Mouse (Mus musculus): Measurements from ENCODE around the gene Smgc. TPM values are rescaled to one million over a fixed set of nuclear protein-coding genes. Genes with fewer than 3 reads are reported as not detected.
"Not testable (repeated sequence)": the region's sequence is repeated elsewhere in the genome, so short reads cannot be mapped to it uniquely, and the experiment has no call there.

Smgc gene
- polyA plus RNA-seq (2015; fragmentation: Nextera tagmentation; extraction: Ambion mirVana) = not detected in 2 replicates

DNA sequence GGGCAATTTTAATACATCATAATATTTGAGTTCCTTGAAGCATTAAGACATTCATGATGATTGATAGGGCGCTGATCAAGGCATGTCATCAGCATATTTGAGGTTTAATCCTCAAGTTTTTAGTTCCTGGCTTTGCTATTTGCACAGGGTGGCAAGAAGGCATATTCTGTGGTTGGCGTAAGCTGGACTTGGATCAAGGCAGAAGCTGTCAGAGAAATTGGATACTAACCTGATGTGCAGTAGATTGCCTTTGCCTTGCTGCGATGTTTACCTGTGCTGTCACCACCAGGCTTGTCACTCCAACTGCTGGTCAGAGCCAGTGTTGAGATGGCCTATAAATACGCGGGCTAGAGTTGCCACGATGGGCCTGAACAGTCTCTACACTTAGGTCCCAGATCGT lies at the start of gene Smgc:
Gene Smgc (plus strand): TSS at position 301 of the 400 bp plus-strand sequence.
- 86% methylated on average over 7 of the region's 7 CpGs for WGBS
- no peak within 1 kb of the TSS for H3K4me3 ChIP-seq
- H3K27me3 ChIP-seq = no peaks in the 10 kb centered on the region
- no peaks in the 10 kb centered on the region for H3K36me3 ChIP-seq
- no peak within 1 kb of the TSS for H3K4me2 ChIP-seq (replicated peaks)
- no peak within 1 kb of the TSS for H3K9ac ChIP-seq
- no peak within 1 kb of the TSS for H3K27ac ChIP-seq
- no peaks in the 10 kb centered on the region for H3K9me3 ChIP-seq
- H3K4me1 ChIP-seq = no peaks in the 10 kb centered on the region
- ATAC-seq (ENCODE audit: low FRiP score, low read depth) = no peak

DNA sequence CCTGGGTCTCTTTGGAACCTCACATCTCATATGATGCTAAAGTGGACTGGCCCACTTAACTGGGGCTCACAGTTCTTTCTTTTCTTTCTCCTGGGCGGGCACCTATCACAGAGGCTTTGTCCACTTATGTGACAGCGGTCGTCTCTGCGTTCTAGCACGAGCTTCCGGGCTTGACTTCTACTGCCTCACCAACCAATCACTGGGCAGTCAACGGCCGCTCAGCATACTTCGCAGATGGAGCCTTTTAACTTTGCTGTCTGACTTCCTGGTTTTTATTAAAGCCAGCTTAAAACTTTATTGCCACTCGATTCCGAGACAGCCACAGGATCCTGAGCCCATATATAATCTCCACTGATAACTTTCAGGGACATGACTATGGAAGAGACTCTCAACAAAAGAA lies 49.7 kb upstream of the Smgc start:
- Histone ChIP-seq H3K27ac (no peak overlapping the region), H3K4me1 (peaks cover 8% of the 10 kb centered on the region; the same call in 1 of the 2 replicates), H3K4me3 (no peak overlapping the region; the same call in 1 of the 2 replicates), H3K4me2 (replicated peaks) (peak overlapping the region; percentile 51), H3K9ac (no peak overlapping the region), H3K9me3 (no peaks in the 10 kb centered on the region), H3K36me3 (peaks cover 3% of the 10 kb centered on the region; the same call in 1 of the 2 replicates), H3K27me3 (no peaks in the 10 kb centered on the region)
- WGBS = 17% methylated on average over 11 of the region's 11 CpGs
- peak; percentile 66 for ATAC-seq (ENCODE audit: low FRiP score, low read depth)

DNA sequence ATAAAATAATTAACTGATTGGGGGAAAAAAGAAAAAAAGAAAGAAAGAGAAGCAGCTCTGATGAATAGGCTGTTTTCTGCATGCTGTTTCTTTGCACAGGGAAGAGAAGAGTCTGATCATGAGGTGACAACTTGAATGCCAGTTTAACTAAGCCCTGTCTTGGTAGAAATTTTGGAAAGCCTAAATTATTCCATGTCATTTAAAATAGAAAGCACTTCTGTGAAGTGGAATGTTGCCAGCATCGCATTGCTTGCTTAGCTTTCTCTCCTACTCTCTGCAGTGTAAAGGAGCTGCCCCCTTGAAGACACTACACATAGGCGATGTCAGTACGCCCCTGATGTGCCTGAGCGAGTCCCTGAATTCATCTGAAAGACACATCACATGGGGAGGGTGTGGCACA lies 31.6 kb upstream of the Smgc start:
- Histone ChIP-seq H3K9me3 (no peaks in the 10 kb centered on the region), H3K4me2 (replicated peaks) (no peak overlapping the region), H3K36me3 (peaks cover 3% of the 10 kb centered on the region; the same call in 1 of the 2 replicates), H3K4me3 (no peak overlapping the region), H3K27ac (no peak overlapping the region), H3K4me1 (no peaks in the 10 kb centered on the region), H3K9ac (no peak overlapping the region), H3K27me3 (no peaks in the 10 kb centered on the region)
- WGBS = 92% methylated on average over 4 of the region's 4 CpGs
- no peak for ATAC-seq (ENCODE audit: low FRiP score, low read depth)

DNA sequence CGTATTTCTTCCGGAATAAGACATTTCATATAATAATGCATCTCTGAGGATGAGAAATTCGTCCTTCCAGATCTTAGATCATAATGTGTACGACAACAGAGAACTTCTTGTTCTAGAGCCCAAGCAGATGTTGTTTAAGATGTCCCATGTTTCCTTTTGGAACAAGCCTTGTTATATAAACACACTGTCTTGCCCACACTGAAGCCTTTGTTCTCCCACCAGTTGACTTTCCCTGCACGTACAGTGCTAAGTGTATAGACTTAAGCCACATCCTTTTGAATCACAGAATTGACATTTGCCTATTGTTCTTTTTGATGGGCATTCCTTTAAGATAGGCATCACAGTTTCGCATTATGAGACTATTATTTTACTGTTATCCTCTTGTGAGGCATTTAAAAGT lies 2.7 kb upstream of the Smgc start:
- Histone ChIP-seq H3K27ac (no peak overlapping the region), H3K36me3 (no peaks in the 10 kb centered on the region), H3K4me2 (replicated peaks) (no peak overlapping the region), H3K4me1 (no peaks in the 10 kb centered on the region), H3K4me3 (no peak overlapping the region), H3K9me3 (no peaks in the 10 kb centered on the region), H3K27me3 (no peaks in the 10 kb centered on the region), H3K9ac (no peak overlapping the region)
- 88% methylated on average over 6 of the region's 6 CpGs for WGBS
- ATAC-seq (ENCODE audit: low FRiP score, low read depth) = no peak

DNA sequence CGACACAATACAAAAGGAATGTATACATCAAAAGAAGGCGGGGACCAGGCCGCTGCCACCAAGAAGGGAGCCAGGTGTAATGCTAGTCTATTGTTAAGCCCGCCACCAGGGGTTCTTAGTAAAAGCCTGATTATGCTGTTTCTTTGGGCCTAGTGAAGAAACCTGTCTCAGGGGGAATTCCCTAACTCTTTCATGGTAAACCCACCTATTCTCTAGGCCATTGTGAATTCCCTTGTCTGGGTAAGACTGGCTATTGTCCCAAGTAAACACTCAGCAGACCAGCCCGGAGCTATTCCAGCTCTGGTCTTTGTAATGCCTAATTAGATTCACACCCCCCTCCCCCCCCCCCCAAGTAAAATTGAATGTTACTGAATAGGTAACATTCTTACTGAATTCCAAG lies 26.1 kb downstream of the Smgc start:
- not testable (repeated sequence) for H3K9me3 ChIP-seq; H3K9ac ChIP-seq; H3K36me3 ChIP-seq; H3K4me3 ChIP-seq; H3K27me3 ChIP-seq; H3K4me2 ChIP-seq (replicated peaks); ATAC-seq (ENCODE audit: low FRiP score, low read depth); H3K4me1 ChIP-seq; H3K27ac ChIP-seq
- WGBS = 43% methylated on average over 5 of the region's 5 CpGs

DNA sequence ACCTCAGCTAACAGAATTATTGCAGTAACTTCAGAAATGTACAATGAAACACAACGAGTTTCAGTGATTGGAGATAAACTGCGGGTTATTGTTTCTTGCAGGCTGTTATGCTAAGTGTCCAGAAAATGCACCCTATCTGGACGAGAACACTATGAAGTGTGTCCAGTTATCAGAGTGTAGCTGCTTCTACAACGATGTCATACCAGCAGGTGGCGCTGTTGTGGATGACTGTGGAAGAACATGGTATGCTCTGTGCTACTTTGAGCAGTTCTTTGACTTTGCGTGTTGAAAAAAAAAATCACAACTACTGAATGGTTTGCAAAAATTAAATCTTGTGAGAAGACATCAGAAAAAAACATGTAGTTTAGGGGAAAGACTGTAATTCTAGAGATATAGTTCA lies 62.2 kb downstream of the Smgc start:
- WGBS = 65% methylated on average over 6 of the region's 6 CpGs
- no peaks in the 10 kb centered on the region for H3K4me1 ChIP-seq
- no peak overlapping the region for H3K9ac ChIP-seq
- no peak overlapping the region for H3K4me2 ChIP-seq (replicated peaks)
- no peak overlapping the region for H3K27ac ChIP-seq
- no peak for ATAC-seq (ENCODE audit: low FRiP score, low read depth)
- 0 out of 2 replicates have a peak, but pooled peaks cover 6% of the 10 kb centered on the region for H3K9me3 ChIP-seq
- no peaks in the 10 kb centered on the region for H3K36me3 ChIP-seq
- H3K27me3 ChIP-seq = no peaks in the 10 kb centered on the region
- no peak overlapping the region for H3K4me3 ChIP-seq

DNA sequence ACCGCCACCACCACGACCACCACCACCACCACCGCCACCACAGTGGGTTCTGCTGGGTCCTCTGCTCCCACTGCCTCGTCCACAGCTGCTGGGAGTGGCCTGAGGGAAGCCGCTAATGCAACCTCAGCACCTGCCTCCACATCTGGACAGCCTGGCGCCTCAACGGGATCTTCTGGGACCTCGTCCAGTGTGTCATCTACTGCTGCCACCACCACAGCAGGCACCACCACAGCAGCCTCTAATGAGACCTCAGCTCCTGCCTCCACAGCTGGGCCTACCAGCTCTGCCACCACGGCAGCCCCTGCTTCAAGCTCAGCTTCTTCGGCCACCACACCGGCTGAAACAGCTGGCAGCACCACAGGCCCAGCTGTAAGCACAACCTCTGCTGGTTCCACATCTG lies 69.0 kb downstream of the Smgc start:
- not testable (repeated sequence) for H3K4me1 ChIP-seq; H3K4me2 ChIP-seq (replicated peaks); H3K9me3 ChIP-seq; H3K4me3 ChIP-seq; H3K9ac ChIP-seq; H3K27ac ChIP-seq; H3K36me3 ChIP-seq; ATAC-seq (ENCODE audit: low FRiP score, low read depth); H3K27me3 ChIP-seq
- WGBS = 86% methylated on average over 3 of the region's 11 CpGs

Other genes starting within 250 kb of the Smgc start
- 5.8 and 6.2 TPM in 2 replicates for gene Lrrk2, start 165.1 kb upstream of the Smgc start, polyA plus RNA-seq (2015; fragmentation: Nextera tagmentation; extraction: Ambion mirVana)
- 1.5 and 1.8 TPM in 2 replicates for gene Cntn1, start 212.9 kb downstream of the Smgc start, polyA plus RNA-seq (2015; fragmentation: Nextera tagmentation; extraction: Ambion mirVana)